Mouse (Mus musculus) forebrain, embryonic 13.5 days (tissue): ENCODE measurements around the gene Oaf. TPM values are rescaled to one million over a fixed set of nuclear protein-coding genes. Genes with fewer than 3 reads are reported as not detected.

Experiments used
- ATAC-seq: fragments of 200-750 bp; cut with Nextera tagmentation; 2 replicates; pipeline ENCODE4 v1.8.0; 2017
- H3K27ac ChIP-seq: fragments of 300-500 bp; sonication (generic); 2 replicates; pipeline ENCODE4 v1.5.1; 2015; ENCODE audit warnings: inconsistent platforms, mild to moderate bottlenecking, moderate library complexity
- H3K27me3 ChIP-seq: fragments of 300-500 bp; sonication (generic); 2 replicates; pipeline ENCODE4 v1.6.1; 2015; ENCODE audit warnings: mild to moderate bottlenecking, inconsistent platforms
- H3K36me3 ChIP-seq: fragments of 300-500 bp; sonication (generic); 2 replicates; pipeline ENCODE4 v1.6.1; 2015; ENCODE audit warnings: mild to moderate bottlenecking, inconsistent platforms; ENCODE audit not compliant: poor library complexity, severe bottlenecking
- H3K4me1 ChIP-seq: fragments of 300-500 bp; sonication (generic); 2 replicates; pipeline ENCODE4 v1.6.1; 2015; ENCODE audit warnings: inconsistent platforms
- H3K4me2 ChIP-seq: fragments of 300-500 bp; sonication (generic); 2 replicates; pipeline ENCODE4 v1.6.1; 2015; ENCODE audit warnings: inconsistent platforms, mild to moderate bottlenecking, moderate library complexity
- H3K4me3 ChIP-seq: fragments of 300-500 bp; sonication (generic); 2 replicates; pipeline ENCODE4 v1.5.1; 2015; ENCODE audit warnings: mild to moderate bottlenecking, inconsistent platforms
- H3K9ac ChIP-seq: fragments of 300-500 bp; sonication (generic); 2 replicates; pipeline ENCODE4 v1.6.1; 2015; ENCODE audit warnings: mild to moderate bottlenecking, inconsistent platforms
- H3K9me3 ChIP-seq: fragments of 300-500 bp; sonication (generic); replicated peaks from 2 replicates; pipeline ENCODE4 v1.6.1; 2016; ENCODE audit warnings: inconsistent platforms
- WGBS: fragments of 180-500 bp; shearing (Covaris S2); methylation state at CpG from one replicate; pipeline ENCODE4 v1.1.7; 2015; 5-methylcytosine and 5-hydroxymethylcytosine counted together
- polyA plus RNA-seq: library from polyadenylated mRNA; unstranded; fragments of >200 nt; fragmentation: Nextera tagmentation; extraction: Ambion mirVana; gene quantifications from 2 replicates; pipeline ENCODE4 v1.2.1, GENCODE M21; 2015

The Oaf gene
- polyA plus RNA-seq, 1 experiment from 2014 or later, result 7.6 TPM

- Histone ChIP-seq H3K4me1 (peaks cover 13% of the 10 kb centered on the region; the same call in 1 of the 2 replicates), H3K4me3 (no peak overlapping the region), H3K9me3 (no peaks in the 10 kb centered on the region), H3K4me2 (no peak overlapping the region), H3K27me3 (no peaks in the 10 kb centered on the region), H3K9ac (no peak overlapping the region), H3K27ac (no peak overlapping the region), H3K36me3 (no peaks in the 10 kb centered on the region)
- no peak for ATAC-seq
- WGBS, result 92% methylated on average over 4 of the region's 4 CpGs
Observed at GRCm38 (mm10) chr9:43231805-43232204, 7.9 kb downstream of the Oaf start.

- 73% methylated on average over 4 of the region's 4 CpGs for WGBS
- H3K27me3 ChIP-seq, result no peaks in the 10 kb centered on the region
- no peak overlapping the region for H3K27ac ChIP-seq
Observed at GRCm38 (mm10) chr9:43230886-43231285, 8.8 kb downstream of the Oaf start.

GRCm38 (mm10) chr9:43229962-43230361, 9.7 kb downstream of the Oaf start:
- Histone ChIP-seq H3K9ac (no peak overlapping the region), H3K9me3 (no peaks in the 10 kb centered on the region)
- WGBS, result 91% methylated on average over 7 of the region's 7 CpGs

More at GRCm38 (mm10) chr9:43230886-43231285, 8.8 kb downstream of the Oaf start:
- Histone ChIP-seq H3K36me3 (no peaks in the 10 kb centered on the region), H3K9me3 (no peaks in the 10 kb centered on the region), H3K4me3 (no peak overlapping the region), H3K4me1 (peaks cover 13% of the 10 kb centered on the region; the same call in 1 of the 2 replicates), H3K4me2 (no peak overlapping the region), H3K9ac (0 out of 2 replicates have a peak overlapping the region, but pooled peaks have one; percentile 16)
- ATAC-seq, result no peak

GRCm38 (mm10) chr9:43229398-43229895, 10.3 kb downstream of the Oaf start:
- Histone ChIP-seq H3K4me3 (no peak overlapping the region), H3K4me1 (peaks cover 16% of the 10 kb centered on the region), H3K9me3 (no peaks in the 10 kb centered on the region), H3K27ac (no peak overlapping the region), H3K27me3 (no peaks in the 10 kb centered on the region), H3K9ac (no peak overlapping the region), H3K4me2 (no peak overlapping the region), H3K36me3 (no peaks in the 10 kb centered on the region)
- ATAC-seq, result no peak
- 92% methylated on average over 10 of the region's 10 CpGs for WGBS

More at GRCm38 (mm10) chr9:43229962-43230361, 9.7 kb downstream of the Oaf start:
- H3K4me1 ChIP-seq, result peaks cover 16% of the 10 kb centered on the region
- ATAC-seq, result no peak
- no peaks in the 10 kb centered on the region for H3K36me3 ChIP-seq
- H3K27ac ChIP-seq, result no peak overlapping the region
- no peak overlapping the region for H3K4me2 ChIP-seq
- no peaks in the 10 kb centered on the region for H3K27me3 ChIP-seq
- no peak overlapping the region for H3K4me3 ChIP-seq

GRCm38 (mm10) chr9:43228745-43229144, 11.0 kb downstream of the Oaf start:
- WGBS, result 95% methylated on average over 2 of the region's 2 CpGs
- no peak for ATAC-seq
- Histone ChIP-seq H3K4me3 (no peak overlapping the region), H3K9me3 (no peaks in the 10 kb centered on the region), H3K27ac (no peak overlapping the region), H3K4me2 (no peak overlapping the region), H3K27me3 (no peaks in the 10 kb centered on the region), H3K36me3 (no peaks in the 10 kb centered on the region), H3K9ac (no peak overlapping the region), H3K4me1 (peaks cover 16% of the 10 kb centered on the region)

GRCm38 (mm10) chr9:43227626-43228025, 12.1 kb downstream of the Oaf start:
- H3K27me3 ChIP-seq, result no peaks in the 10 kb centered on the region
- no peak overlapping the region for H3K9ac ChIP-seq
- H3K4me1 ChIP-seq, result peaks cover 16% of the 10 kb centered on the region
- H3K27ac ChIP-seq, result no peak overlapping the region
- H3K9me3 ChIP-seq, result no peaks in the 10 kb centered on the region
- H3K36me3 ChIP-seq, result no peaks in the 10 kb centered on the region
- WGBS, result 88% methylated on average over 8 of the region's 8 CpGs
- H3K4me2 ChIP-seq, result no peak overlapping the region
- no peak overlapping the region for H3K4me3 ChIP-seq
- ATAC-seq, result no peak

- H3K4me3 ChIP-seq, result no peak overlapping the region
- no peaks in the 10 kb centered on the region for H3K27me3 ChIP-seq
- no peaks in the 10 kb centered on the region for H3K36me3 ChIP-seq
- no peak overlapping the region for H3K9ac ChIP-seq
- H3K4me1 ChIP-seq, result peaks cover 9% of the 10 kb centered on the region; the same call in 1 of the 2 replicates
- WGBS, result 79% methylated on average over 9 of the region's 9 CpGs
- no peaks in the 10 kb centered on the region for H3K9me3 ChIP-seq
- H3K4me2 ChIP-seq, result no peak overlapping the region
- no peak overlapping the region for H3K27ac ChIP-seq
- no peak for ATAC-seq
Observed at GRCm38 (mm10) chr9:43226573-43227160, 13.0 kb downstream of the Oaf start.

GRCm38 (mm10) chr9:43225481-43225880, 14.2 kb downstream of the Oaf start:
- Histone ChIP-seq H3K27me3 (no peaks in the 10 kb centered on the region), H3K4me2 (no peak overlapping the region), H3K4me3 (no peak overlapping the region), H3K4me1 (peaks cover 3% of the 10 kb centered on the region; the same call in 1 of the 2 replicates), H3K9me3 (no peaks in the 10 kb centered on the region), H3K36me3 (no peaks in the 10 kb centered on the region), H3K27ac (no peak overlapping the region), H3K9ac (no peak overlapping the region)
- WGBS, result 34% methylated on average over 2 of the region's 2 CpGs
- no peak for ATAC-seq

GRCm38 (mm10) chr9:43224771-43225355, 14.8 kb downstream of the Oaf start:
- no peak overlapping the region for H3K27ac ChIP-seq
- H3K4me3 ChIP-seq, result no peak overlapping the region
- no peaks in the 10 kb centered on the region for H3K9me3 ChIP-seq
- no peak overlapping the region for H3K4me2 ChIP-seq
- H3K4me1 ChIP-seq, result peaks cover 3% of the 10 kb centered on the region; the same call in 1 of the 2 replicates
- H3K36me3 ChIP-seq, result no peaks in the 10 kb centered on the region
- no peaks in the 10 kb centered on the region for H3K27me3 ChIP-seq
- no peak overlapping the region for H3K9ac ChIP-seq
- ATAC-seq, result no peak
- WGBS, result 48% methylated on average over 11 of the region's 11 CpGs

GRCm38 (mm10) chr9:43222429-43222715, 17.3 kb downstream of the Oaf start:
- H3K27me3 ChIP-seq, result no peaks in the 10 kb centered on the region
- H3K9ac ChIP-seq, result no peak overlapping the region
- no peak overlapping the region for H3K27ac ChIP-seq
- no peaks in the 10 kb centered on the region for H3K9me3 ChIP-seq
- H3K4me3 ChIP-seq, result no peak overlapping the region
- peaks cover 3% of the 10 kb centered on the region; the same call in 1 of the 2 replicates for H3K4me1 ChIP-seq
- H3K36me3 ChIP-seq, result no peaks in the 10 kb centered on the region
- no peak overlapping the region for H3K4me2 ChIP-seq
- 38% methylated on average over 8 of the region's 8 CpGs for WGBS
- ATAC-seq, result no peak

GRCm38 (mm10) chr9:43221643-43222428, 17.9 kb downstream of the Oaf start:
- Histone ChIP-seq H3K27ac (no peak overlapping the region), H3K4me2 (no peak overlapping the region), H3K9ac (no peak overlapping the region), H3K36me3 (no peaks in the 10 kb centered on the region), H3K4me1 (peaks cover 3% of the 10 kb centered on the region; the same call in 1 of the 2 replicates), H3K4me3 (no peak overlapping the region), H3K27me3 (no peaks in the 10 kb centered on the region), H3K9me3 (no peaks in the 10 kb centered on the region)
- 32% methylated on average over 18 of the region's 18 CpGs for WGBS
- peak; percentile 57 for ATAC-seq

- no peak overlapping the region for H3K4me2 ChIP-seq
- no peak overlapping the region for H3K4me3 ChIP-seq
- peaks cover 13% of the 10 kb centered on the region for H3K4me1 ChIP-seq
- ATAC-seq, result no peak
- H3K27ac ChIP-seq, result no peak overlapping the region
- no peaks in the 10 kb centered on the region for H3K9me3 ChIP-seq
- no peaks in the 10 kb centered on the region for H3K36me3 ChIP-seq
- WGBS, result 33% methylated on average over 11 of the region's 11 CpGs
- peaks cover 26% of the 10 kb centered on the region for H3K27me3 ChIP-seq
- H3K9ac ChIP-seq, result no peak overlapping the region
Observed at GRCm38 (mm10) chr9:43210771-43211450, 28.8 kb downstream of the Oaf start.
